Mouse (Mus musculus) forebrain, embryonic 16.5 days (tissue): Measurements from ENCODE around the gene Gm5726. TPM values are rescaled to one million over a fixed set of nuclear protein-coding genes. Genes with fewer than 3 reads are reported as not detected.
"Not testable (repeated sequence)": the region's sequence is repeated elsewhere in the genome, so short reads cannot be mapped to it uniquely, and the experiment has no call there.

ENCODE experiments used
- ATAC-seq: fragments of 200-750 bp; cut with Nextera tagmentation; 2 replicates; pipeline ENCODE4 v1.8.0; 2017; ENCODE audit warnings: mild to moderate bottlenecking, moderate library complexity
- H3K27ac ChIP-seq: fragments of 300-500 bp; sonication (generic); 2 replicates; pipeline ENCODE4 v1.5.1; 2014; ENCODE audit warnings: low read length, control low read depth
- H3K27me3 ChIP-seq: fragments of 300-500 bp; sonication (generic); replicated peaks from 2 replicates; pipeline ENCODE4 v1.6.1; 2014; ENCODE audit warnings: low read length; ENCODE audit not compliant: control insufficient read depth, insufficient read depth
- H3K36me3 ChIP-seq: fragments of 300-500 bp; sonication (generic); 2 replicates; pipeline ENCODE4 v1.6.1; 2014; ENCODE audit not compliant: control insufficient read depth, insufficient read depth
- H3K4me1 ChIP-seq: fragments of 300-500 bp; sonication (generic); replicated peaks from 2 replicates; pipeline ENCODE4 v1.6.1; 2014; ENCODE audit warnings: low read length; ENCODE audit not compliant: control insufficient read depth, insufficient read depth
- H3K4me2 ChIP-seq: fragments of 300-500 bp; sonication (generic); 2 replicates; pipeline ENCODE4 v1.6.1; 2014; ENCODE audit warnings: mild to moderate bottlenecking, low read length, control low read depth
- H3K4me3 ChIP-seq: fragments of 300-500 bp; sonication (generic); replicated peaks from 2 replicates; pipeline ENCODE4 v1.5.1; 2014; ENCODE audit warnings: mild to moderate bottlenecking, low read length, control low read depth
- H3K9ac ChIP-seq: fragments of 300-500 bp; sonication (generic); replicated peaks from 2 replicates; pipeline ENCODE4 v1.6.1; 2014; ENCODE audit warnings: low read depth, low read length, control low read depth
- H3K9me3 ChIP-seq: fragments of 300-500 bp; sonication (generic); 2 replicates; pipeline ENCODE4 v1.6.1; 2016; ENCODE audit warnings: low read length; ENCODE audit not compliant: control insufficient read depth
- WGBS: fragments of 180-500 bp; shearing (Covaris S2); extraction: QIAGEN DNeasy Blood & Tissue Kit; methylation state at CpG from one replicate; pipeline ENCODE4 v1.1.7; 2014; 5-methylcytosine and 5-hydroxymethylcytosine counted together
- polyA plus RNA-seq: library from polyadenylated mRNA; unstranded; fragments of >200 nt; fragmentation: Nextera tagmentation; extraction: Ambion mirVana; gene quantifications from 2 replicates; pipeline ENCODE4 v1.2.1, GENCODE M21; 2015

Gm5726 gene
- polyA plus RNA-seq = not detected in 2 replicates

DNA sequence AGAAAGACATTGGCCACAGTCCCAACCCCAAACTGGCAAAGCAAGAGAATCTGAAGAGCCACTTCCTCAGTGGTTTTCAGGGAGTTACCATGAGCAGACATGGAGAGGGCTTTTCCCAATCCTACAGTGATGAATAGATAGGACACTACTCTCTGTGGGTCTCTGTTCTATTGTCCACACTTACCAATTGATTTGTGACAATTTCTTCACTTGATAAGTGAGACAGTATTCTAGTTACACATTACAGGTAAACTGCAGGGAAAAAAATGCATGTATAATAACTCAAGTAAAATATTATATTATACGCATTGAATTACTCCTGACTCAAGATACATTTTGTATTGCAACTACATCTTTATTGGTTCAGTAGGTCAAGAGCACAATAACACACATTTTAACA lies at the start of gene Gm5726:
TSS of gene Gm5726 (minus strand) at position 101 of the 400 bp plus-strand sequence.
- not testable (repeated sequence) for ATAC-seq, H3K36me3 ChIP-seq, H3K9me3 ChIP-seq, H3K4me1 ChIP-seq, H3K9ac ChIP-seq, H3K27me3 ChIP-seq, H3K4me2 ChIP-seq, H3K4me3 ChIP-seq, H3K27ac ChIP-seq
- WGBS = no CpG with 5 or more reads among the region's 1 CpGs

GRCm38 (mm10) chr7:20576141-20576540 lies 30.6 kb upstream of the Gm5726 start, which contains the start of gene Gm4141:
Gene Gm4141 (minus strand): TSS chr7:20576241.
- H3K27ac ChIP-seq, H3K27me3 ChIP-seq, H3K4me3 ChIP-seq, H3K4me2 ChIP-seq, ATAC-seq, H3K36me3 ChIP-seq, H3K9me3 ChIP-seq, H3K9ac ChIP-seq, H3K4me1 ChIP-seq: not testable (repeated sequence)
- WGBS = no CpG with 5 or more reads among the region's 3 CpGs

DNA sequence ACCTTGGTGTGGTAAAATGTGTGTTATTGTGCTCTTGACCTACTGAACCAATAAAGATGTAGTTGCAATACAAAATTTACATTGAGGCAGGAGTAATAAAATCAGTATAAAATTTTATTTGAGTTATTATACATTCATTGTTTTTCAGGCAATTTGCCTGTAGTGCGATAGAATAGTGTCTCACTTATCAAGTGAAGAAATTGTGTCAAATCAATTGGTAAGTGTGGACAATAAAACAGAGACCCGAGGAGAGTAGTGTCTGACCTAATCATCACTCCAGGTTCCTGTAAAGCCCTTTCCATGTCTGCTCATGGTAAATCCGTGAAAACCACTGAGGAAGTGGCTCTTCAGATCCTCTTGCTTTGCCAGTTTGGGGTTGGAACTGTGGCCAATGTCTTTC lies 12.0 kb downstream of the Gm5726 start, which contains the start of gene Vmn1r104:
TSS of gene Vmn1r104 (plus strand) at position 301 of the 400 bp plus-strand sequence.
- not testable (repeated sequence) for H3K9ac ChIP-seq, H3K27ac ChIP-seq, ATAC-seq, H3K36me3 ChIP-seq, H3K4me3 ChIP-seq, H3K27me3 ChIP-seq, H3K9me3 ChIP-seq, H3K4me2 ChIP-seq, H3K4me1 ChIP-seq
- no CpG with 5 or more reads among the region's 3 CpGs for WGBS

DNA sequence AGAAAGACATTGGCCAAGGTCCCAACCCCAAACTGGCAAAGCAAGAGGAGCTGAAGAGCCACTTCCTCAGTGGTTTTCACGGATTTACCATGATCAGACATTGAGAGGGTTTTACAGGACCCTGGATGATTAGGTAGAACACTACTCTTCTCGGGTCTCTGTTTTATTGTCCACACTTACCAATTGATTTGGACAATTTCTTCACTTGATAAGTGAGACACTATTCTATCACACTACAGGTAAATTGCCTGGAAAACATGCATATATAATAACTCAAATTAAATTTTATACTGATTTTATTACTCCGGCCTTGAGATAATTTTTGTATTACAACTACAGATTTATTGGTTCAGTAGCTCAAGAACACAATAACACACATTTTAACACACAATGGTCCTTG lies 35.1 kb downstream of the Gm5726 start, which contains the start of gene Vmn1r103:
TSS of gene Vmn1r103 (minus strand) at position 101 of the 400 bp plus-strand sequence.
- not testable (repeated sequence) for H3K9me3 ChIP-seq, H3K27me3 ChIP-seq, H3K4me3 ChIP-seq, H3K4me2 ChIP-seq, H3K9ac ChIP-seq, H3K36me3 ChIP-seq, H3K27ac ChIP-seq, H3K4me1 ChIP-seq, ATAC-seq
- WGBS = no CpG with 5 or more reads among the region's 3 CpGs

Other genes with a start within 250 kb of the Gm5726 start
- not detected in 2 replicates for gene Gm4133, start 211.7 kb downstream of the Gm5726 start, polyA plus RNA-seq
- gene Gm5728, start 170.3 kb downstream of the Gm5726 start, polyA plus RNA-seq = not detected in 2 replicates
- gene Vmn1r100, start 127.8 kb downstream of the Gm5726 start, polyA plus RNA-seq = not detected in 2 replicates
- gene Vmn1r101, start 103.2 kb downstream of the Gm5726 start, polyA plus RNA-seq = not detected in 2 replicates
- gene Gm10670, start 70.8 kb downstream of the Gm5726 start, polyA plus RNA-seq = not detected in 2 replicates
- gene Vmn1r103, start 35.2 kb downstream of the Gm5726 start, polyA plus RNA-seq = not detected in 2 replicates
- gene Vmn1r104, start 11.9 kb downstream of the Gm5726 start, polyA plus RNA-seq = not detected in 2 replicates
- not detected in 2 replicates for gene Gm4141, start 30.5 kb upstream of the Gm5726 start, polyA plus RNA-seq
- gene Gm4513, start 53.3 kb upstream of the Gm5726 start, polyA plus RNA-seq = not detected in 2 replicates
- not detected in 2 replicates for gene Vmn1r107, start 123.2 kb upstream of the Gm5726 start, polyA plus RNA-seq
- not detected in 2 replicates for gene Vmn1r111, start 157.5 kb upstream of the Gm5726 start, polyA plus RNA-seq
- gene Gm10668, start 184.9 kb upstream of the Gm5726 start, polyA plus RNA-seq = not detected in 2 replicates
- gene Vmn1r112, start 225.4 kb upstream of the Gm5726 start, polyA plus RNA-seq = not detected in 2 replicates
- gene Vmn1r113, start 241.5 kb upstream of the Gm5726 start, polyA plus RNA-seq = not detected in 2 replicates